Mouse (Mus musculus): ENCODE data around the gene Hoxa11. TPM values are rescaled to one million over a fixed set of nuclear protein-coding genes. Genes with fewer than 3 reads are reported as not detected.

Hoxa11 gene
- polyA plus RNA-seq, 1 experiment from 2014 or later, result 66.3 TPM

DNA sequence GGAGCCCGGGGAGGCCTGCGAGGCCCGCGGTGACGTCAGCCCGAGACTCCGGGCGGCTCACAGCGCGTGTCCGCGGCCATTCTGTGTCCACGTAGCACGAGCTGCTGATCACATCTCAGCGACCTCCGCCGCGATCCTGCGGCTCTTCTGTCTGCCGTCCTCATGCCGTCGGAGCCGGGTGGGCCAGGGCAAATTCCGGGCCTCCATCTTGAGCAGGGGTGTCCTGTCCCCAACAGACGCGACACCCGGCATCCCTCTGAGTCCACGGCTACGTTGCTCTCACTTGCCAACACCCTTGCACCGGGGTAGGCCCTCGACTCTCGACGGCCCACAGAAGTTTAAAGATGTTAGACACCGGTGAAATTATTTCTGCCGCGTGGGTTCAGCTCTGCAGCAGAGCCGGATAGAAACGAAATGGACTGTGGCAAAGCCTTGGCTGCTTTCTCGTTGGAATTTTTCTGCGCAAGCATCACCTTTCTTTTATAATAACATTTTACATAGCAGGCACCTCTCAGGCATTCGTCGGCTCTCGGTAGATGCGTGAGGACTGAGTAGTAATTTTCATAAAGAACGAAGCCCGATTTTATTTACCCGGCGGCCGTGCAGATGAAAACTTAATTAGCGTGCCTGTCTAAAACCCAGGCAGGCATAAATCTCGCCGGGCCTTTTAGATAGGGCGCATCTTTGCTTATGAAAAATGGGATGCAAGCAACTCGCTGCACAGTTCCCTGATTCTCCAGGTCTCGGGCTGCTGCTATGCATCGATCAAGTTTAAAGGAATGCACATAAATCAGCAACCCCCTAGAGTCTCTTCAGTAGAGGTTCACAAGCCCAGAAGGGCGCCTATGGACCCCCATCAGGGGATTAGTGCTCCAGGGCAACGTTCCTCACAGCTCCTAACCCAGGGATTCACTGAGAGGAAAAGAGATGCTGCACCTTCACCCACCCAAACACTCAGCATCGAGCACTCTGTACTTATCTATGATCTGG, 8.2 kb upstream of the Hoxa11 start:
- H3K27me3 ChIP-seq (ENCODE audit: control insufficient read depth, insufficient read depth, low read length), result peaks cover 6% of the 10 kb centered on the region; the same call in 1 of the 2 replicates
- H3K4me2 ChIP-seq (ENCODE audit: low read depth, severe bottlenecking), result peak overlapping the region; percentile 76
- H3K27ac ChIP-seq (replicated peaks; ENCODE audit: low read depth, low read length), result peak overlapping the region; percentile 80
- H3K4me1 ChIP-seq (ENCODE audit: control insufficient read depth, insufficient read depth, low read length), result peaks cover 10% of the 10 kb centered on the region; the same call in 1 of the 2 replicates
- H3K9ac ChIP-seq (ENCODE audit: low read length), result peak overlapping the region; percentile 87
- peak overlapping the region; percentile 42 for H3K4me3 ChIP-seq (ENCODE audit: low read depth, low read length)
- ATAC-seq (ENCODE audit: insufficient number of reproducible peaks, low FRiP score, low TSS enrichment, low read depth) (no peak), DNase-seq (ENCODE audit: low spot score) (peak; percentile 72)
- under 1% methylated on average over 59 of the region's 59 CpGs for WGBS
- no peaks in the 10 kb centered on the region for H3K9me3 ChIP-seq (ENCODE audit: control insufficient read depth, low read length)
- H3K36me3 ChIP-seq (ENCODE audit: control insufficient read depth, insufficient read depth, low read length), result no peaks in the 10 kb centered on the region

DNA sequence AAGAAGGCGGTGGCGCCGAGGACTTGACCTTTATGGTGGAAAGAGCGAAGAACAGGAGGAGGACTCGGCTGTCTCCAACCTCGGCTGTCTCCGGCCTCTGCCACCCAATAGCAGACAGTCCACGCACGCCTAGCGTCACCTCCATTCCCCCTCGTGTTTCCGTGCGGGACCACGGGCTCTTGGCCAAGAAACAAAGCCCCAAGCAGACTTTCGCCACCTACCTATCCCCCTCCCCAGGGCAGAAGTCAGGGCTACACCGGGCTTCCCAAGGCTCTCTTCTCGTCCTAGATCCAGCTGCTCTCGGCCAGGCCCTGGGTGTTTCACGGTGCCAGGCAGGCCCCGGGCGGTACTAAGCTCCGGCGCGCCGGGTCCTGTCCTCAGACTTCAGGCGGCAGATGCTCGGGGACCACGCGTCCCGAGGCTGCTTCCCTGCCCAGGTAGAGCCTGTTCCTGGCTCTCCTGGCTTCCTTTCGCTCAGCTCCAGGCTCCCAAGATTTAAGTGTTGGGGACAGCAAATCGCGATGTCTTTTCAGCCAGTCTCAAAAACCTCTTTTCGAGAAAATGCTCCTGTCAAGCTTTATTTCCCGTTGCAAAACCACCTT, 7.3 kb upstream of the Hoxa11 start:
- ATAC-seq (ENCODE audit: insufficient number of reproducible peaks, low FRiP score, low TSS enrichment, low read depth) (no peak), DNase-seq (ENCODE audit: low spot score) (peak; percentile 77)
- peak overlapping the region; percentile 76 for H3K4me2 ChIP-seq (ENCODE audit: low read depth, severe bottlenecking)
- no peaks in the 10 kb centered on the region for H3K9me3 ChIP-seq (ENCODE audit: control insufficient read depth, low read length)
- H3K4me1 ChIP-seq (ENCODE audit: control insufficient read depth, insufficient read depth, low read length), result peaks cover 13% of the 10 kb centered on the region
- H3K9ac ChIP-seq (ENCODE audit: low read length), result peak overlapping the region; percentile 87
- WGBS, result 2% methylated on average over 35 of the region's 35 CpGs
- H3K4me3 ChIP-seq (ENCODE audit: low read depth, low read length), result peak overlapping the region; percentile 42
- no peaks in the 10 kb centered on the region for H3K36me3 ChIP-seq (ENCODE audit: control insufficient read depth, insufficient read depth, low read length)
- peak overlapping the region; percentile 80 for H3K27ac ChIP-seq (replicated peaks; ENCODE audit: low read depth, low read length)
- H3K27me3 ChIP-seq (ENCODE audit: control insufficient read depth, insufficient read depth, low read length), result peaks cover 6% of the 10 kb centered on the region; the same call in 1 of the 2 replicates

DNA sequence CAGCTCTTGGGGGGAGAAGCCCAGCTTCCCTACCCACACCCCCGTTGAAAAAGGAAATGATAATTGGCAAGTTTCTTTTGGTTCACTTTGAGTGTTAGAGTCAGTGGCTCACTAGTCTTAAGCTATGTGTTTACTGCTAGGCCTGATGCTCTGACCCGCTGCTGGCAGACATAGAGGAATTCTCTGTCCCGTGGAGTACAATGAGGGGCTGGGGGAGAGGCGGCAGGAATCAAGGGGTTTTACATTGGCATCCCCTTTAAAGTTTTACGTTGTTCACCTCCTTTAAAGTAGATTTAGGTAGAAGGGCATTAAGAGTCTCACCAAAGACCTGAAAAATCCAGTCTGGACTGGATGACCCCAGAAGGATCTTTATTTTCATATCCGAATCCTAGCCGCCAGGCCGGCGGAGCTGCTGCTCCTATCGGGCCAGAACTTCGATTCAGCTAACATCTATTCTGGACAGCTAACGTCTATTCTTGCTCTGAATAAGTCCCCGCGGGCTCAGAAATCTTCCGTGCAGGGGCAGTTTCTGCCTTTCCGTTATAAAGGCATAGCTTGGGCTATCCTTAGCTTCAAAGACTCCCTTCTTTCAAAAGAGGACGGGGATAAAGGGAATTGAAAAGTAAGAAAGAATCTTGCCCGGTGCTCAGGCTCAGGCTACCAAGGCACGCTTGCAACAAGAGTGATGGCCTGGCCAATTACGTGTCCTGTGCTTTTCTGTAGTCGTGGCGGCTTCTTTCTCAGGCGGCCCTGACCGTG, 6.6 kb upstream of the Hoxa11 start:
- Histone ChIP-seq H3K9ac (ENCODE audit: low read length) (peak overlapping the region; percentile 87), H3K4me1 (ENCODE audit: control insufficient read depth, insufficient read depth, low read length) (peaks cover 13% of the 10 kb centered on the region), H3K4me2 (ENCODE audit: low read depth, severe bottlenecking) (peak overlapping the region; percentile 76), H3K27me3 (ENCODE audit: control insufficient read depth, insufficient read depth, low read length) (peaks cover 6% of the 10 kb centered on the region; the same call in 1 of the 2 replicates), H3K27ac (replicated peaks; ENCODE audit: low read depth, low read length) (peak overlapping the region; percentile 80), H3K4me3 (ENCODE audit: low read depth, low read length) (peak overlapping the region; percentile 42), H3K9me3 (ENCODE audit: control insufficient read depth, low read length) (no peaks in the 10 kb centered on the region), H3K36me3 (ENCODE audit: control insufficient read depth, insufficient read depth, low read length) (no peaks in the 10 kb centered on the region)
- DNase-seq (ENCODE audit: low spot score) (peak; percentile 68), ATAC-seq (ENCODE audit: insufficient number of reproducible peaks, low FRiP score, low TSS enrichment, low read depth) (no peak)
- 2% methylated on average over 24 of the region's 24 CpGs for WGBS

DNA sequence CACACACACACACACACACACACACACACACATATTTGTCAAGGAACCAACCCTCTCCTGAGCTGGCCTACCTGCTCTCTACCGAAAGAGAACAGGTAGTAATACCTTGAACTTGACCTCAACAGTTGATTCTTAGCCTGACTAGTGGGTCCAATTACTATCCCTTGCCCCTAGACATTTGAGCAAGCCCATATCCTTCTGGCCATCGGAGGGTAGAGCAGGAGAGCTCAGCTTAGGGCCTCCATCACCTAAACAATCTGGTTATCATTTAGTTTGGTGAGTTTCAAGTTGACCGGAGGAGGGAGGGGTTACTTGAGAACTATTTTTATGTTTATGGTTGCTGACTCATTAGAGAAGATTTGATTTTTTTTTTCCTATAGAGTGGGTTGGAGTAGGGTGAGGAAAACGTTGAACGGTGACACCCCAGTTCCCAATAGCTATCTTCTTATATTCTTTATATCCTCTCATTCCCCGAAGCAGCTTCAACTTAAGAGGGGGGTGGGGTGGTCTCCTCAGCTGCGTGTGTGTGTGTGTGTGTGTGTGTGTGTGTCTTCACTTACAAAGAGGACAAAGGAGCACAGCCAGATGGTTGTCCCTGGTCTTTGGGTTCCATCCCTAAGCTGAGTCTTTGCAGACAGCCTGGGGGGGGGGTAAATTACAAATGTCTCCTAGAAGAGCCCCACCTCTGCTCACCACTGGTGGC, 5.7 kb upstream of the Hoxa11 start:
- Histone ChIP-seq H3K9me3 (ENCODE audit: control insufficient read depth, low read length) (no peaks in the 10 kb centered on the region), H3K4me2 (ENCODE audit: low read depth, severe bottlenecking) (peak overlapping the region; percentile 76), H3K27me3 (ENCODE audit: control insufficient read depth, insufficient read depth, low read length) (peaks cover 6% of the 10 kb centered on the region; the same call in 1 of the 2 replicates), H3K4me1 (ENCODE audit: control insufficient read depth, insufficient read depth, low read length) (peaks cover 13% of the 10 kb centered on the region), H3K27ac (replicated peaks; ENCODE audit: low read depth, low read length) (peak overlapping the region; percentile 80), H3K9ac (ENCODE audit: low read length) (peak overlapping the region; percentile 87), H3K36me3 (ENCODE audit: control insufficient read depth, insufficient read depth, low read length) (no peaks in the 10 kb centered on the region), H3K4me3 (ENCODE audit: low read depth, low read length) (peak overlapping the region; percentile 42)
- WGBS, result 6% methylated on average over 7 of the region's 7 CpGs
- ATAC-seq (ENCODE audit: insufficient number of reproducible peaks, low FRiP score, low TSS enrichment, low read depth) (0 out of 2 replicates have a peak, but pooled peaks have one; percentile 21), DNase-seq (ENCODE audit: low spot score) (peak; percentile 50)

DNA sequence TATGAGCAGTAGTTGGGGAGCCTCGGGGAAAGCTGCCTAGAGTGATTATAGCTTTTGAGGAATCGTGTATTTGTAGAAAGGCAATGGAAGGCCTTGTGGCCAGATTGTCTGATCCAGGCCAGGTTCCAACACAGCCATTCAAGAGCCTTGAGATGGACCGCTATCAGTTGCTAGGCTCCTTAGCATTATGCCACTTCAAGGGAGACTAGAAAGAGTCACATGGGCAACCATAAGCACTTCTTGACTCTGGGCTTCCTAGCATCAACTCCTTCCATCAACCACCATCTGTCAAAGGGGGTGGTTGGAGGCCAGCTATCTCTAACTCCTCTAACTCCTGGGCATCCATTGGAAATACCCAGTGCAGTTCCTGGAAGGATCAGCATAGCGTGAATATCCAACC, 4.2 kb upstream of the Hoxa11 start:
- peak; percentile 44 for DNase-seq (ENCODE audit: low spot score)
- WGBS, result 12% methylated on average over 4 of the region's 4 CpGs
- no peak for ATAC-seq (ENCODE audit: insufficient number of reproducible peaks, low FRiP score, low TSS enrichment, low read depth)
- peak overlapping the region; percentile 93; the same call in 1 of the 2 replicates for H3K27ac ChIP-seq (replicated peaks; ENCODE audit: low read depth, low read length)
- H3K4me1 ChIP-seq (ENCODE audit: control insufficient read depth, insufficient read depth, low read length), result peaks cover 13% of the 10 kb centered on the region
- H3K9ac ChIP-seq (ENCODE audit: low read length), result peak overlapping the region; percentile 94
- H3K36me3 ChIP-seq (ENCODE audit: control insufficient read depth, insufficient read depth, low read length), result no peaks in the 10 kb centered on the region
- peak overlapping the region; percentile 83 for H3K4me2 ChIP-seq (ENCODE audit: low read depth, severe bottlenecking)
- H3K27me3 ChIP-seq (ENCODE audit: control insufficient read depth, insufficient read depth, low read length), result peaks cover 4% of the 10 kb centered on the region; the same call in 1 of the 2 replicates
- H3K4me3 ChIP-seq (ENCODE audit: low read depth, low read length), result peak overlapping the region; percentile 99
- H3K9me3 ChIP-seq (ENCODE audit: control insufficient read depth, low read length), result no peaks in the 10 kb centered on the region

DNA sequence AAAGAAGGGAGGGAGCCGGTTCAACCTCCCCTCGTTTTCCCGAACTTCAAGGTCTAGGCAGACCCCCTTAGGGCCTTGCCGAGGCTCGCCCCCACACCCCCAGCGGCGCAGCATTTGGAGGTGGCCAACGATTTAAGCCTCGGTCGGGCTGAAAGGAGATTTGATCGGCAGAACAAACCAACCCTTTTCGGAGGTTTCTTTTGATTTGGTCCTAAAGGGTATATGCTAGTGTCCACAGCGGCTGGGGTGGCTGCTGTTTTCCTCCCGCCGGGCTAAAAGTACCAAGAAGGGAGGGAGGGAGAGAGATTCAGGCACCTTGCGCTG, 3.8 kb upstream of the Hoxa11 start:
- WGBS, result 2% methylated on average over 16 of the region's 16 CpGs
- Histone ChIP-seq H3K27ac (replicated peaks; ENCODE audit: low read depth, low read length) (peak overlapping the region; percentile 93; the same call in 1 of the 2 replicates), H3K27me3 (ENCODE audit: control insufficient read depth, insufficient read depth, low read length) (peaks cover 4% of the 10 kb centered on the region; the same call in 1 of the 2 replicates), H3K9ac (ENCODE audit: low read length) (peak overlapping the region; percentile 94), H3K4me3 (ENCODE audit: low read depth, low read length) (peak overlapping the region; percentile 99), H3K9me3 (ENCODE audit: control insufficient read depth, low read length) (no peaks in the 10 kb centered on the region), H3K4me2 (ENCODE audit: low read depth, severe bottlenecking) (peak overlapping the region; percentile 83), H3K36me3 (ENCODE audit: control insufficient read depth, insufficient read depth, low read length) (no peaks in the 10 kb centered on the region), H3K4me1 (ENCODE audit: control insufficient read depth, insufficient read depth, low read length) (peaks cover 13% of the 10 kb centered on the region)
- ATAC-seq (ENCODE audit: insufficient number of reproducible peaks, low FRiP score, low TSS enrichment, low read depth) (no peak), DNase-seq (ENCODE audit: low spot score) (no peak)

DNA sequence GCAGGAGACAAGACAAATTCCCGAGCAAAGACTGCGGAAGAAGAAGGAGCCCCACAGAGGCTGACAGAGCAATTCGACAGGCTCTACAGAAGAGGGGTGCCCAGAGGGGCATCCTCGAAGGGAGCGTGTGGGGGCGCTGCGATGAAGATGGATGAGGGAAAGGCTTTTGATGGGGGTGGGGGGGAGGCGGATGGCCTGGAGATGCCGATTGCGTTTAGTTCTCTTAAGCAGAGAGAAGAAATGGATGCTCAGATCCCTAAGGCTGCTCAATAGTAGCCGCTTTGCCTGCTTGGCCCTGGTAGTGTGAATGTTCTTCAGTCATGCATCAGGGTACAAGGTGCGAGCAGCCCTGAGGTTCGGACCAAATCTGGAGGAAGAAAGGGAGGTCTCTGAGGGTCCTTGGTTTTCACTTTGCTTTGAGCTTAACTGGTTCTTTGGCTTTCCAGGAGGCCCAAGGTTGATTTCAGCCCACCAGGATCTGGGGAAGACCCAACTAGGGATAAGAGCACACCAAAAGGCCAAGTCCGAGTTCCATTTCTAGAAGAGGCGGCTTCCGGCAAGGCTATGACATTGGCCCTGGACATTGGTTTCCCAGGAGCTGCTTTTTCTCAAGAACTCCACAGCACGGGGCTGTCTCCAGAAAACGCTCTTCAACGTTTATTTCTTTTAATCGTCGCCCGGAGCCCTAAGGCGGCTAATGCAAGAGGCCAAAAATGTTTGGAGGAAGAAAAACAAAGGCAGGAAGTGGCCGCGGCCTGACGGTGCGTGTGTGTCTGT, 3.2 kb upstream of the Hoxa11 start:
- H3K9ac ChIP-seq (ENCODE audit: low read length), result peak overlapping the region; percentile 94
- ATAC-seq (ENCODE audit: insufficient number of reproducible peaks, low FRiP score, low TSS enrichment, low read depth) (no peak), DNase-seq (ENCODE audit: low spot score) (peak; percentile 70)
- H3K27me3 ChIP-seq (ENCODE audit: control insufficient read depth, insufficient read depth, low read length), result peaks cover 4% of the 10 kb centered on the region; the same call in 1 of the 2 replicates
- H3K9me3 ChIP-seq (ENCODE audit: control insufficient read depth, low read length), result no peaks in the 10 kb centered on the region
- peak overlapping the region; percentile 93 for H3K27ac ChIP-seq (replicated peaks; ENCODE audit: low read depth, low read length)
- H3K4me2 ChIP-seq (ENCODE audit: low read depth, severe bottlenecking), result peak overlapping the region; percentile 83
- H3K4me1 ChIP-seq (ENCODE audit: control insufficient read depth, insufficient read depth, low read length), result peaks cover 13% of the 10 kb centered on the region
- H3K4me3 ChIP-seq (ENCODE audit: low read depth, low read length), result peak overlapping the region; percentile 99
- H3K36me3 ChIP-seq (ENCODE audit: control insufficient read depth, insufficient read depth, low read length), result no peaks in the 10 kb centered on the region
- WGBS, result 2% methylated on average over 27 of the region's 27 CpGs

Measured in limb, embryonic 11.5 days (tissue).